Mouse (Mus musculus) heart, adult 2 months (tissue): ENCODE measurements around the gene Zbtb2. TPM values are rescaled to one million over a fixed set of nuclear protein-coding genes. Genes with fewer than 3 reads are reported as not detected.
"Not testable (repeated sequence)": the region's sequence is repeated elsewhere in the genome, so short reads cannot be mapped to it uniquely, and the experiment has no call there.

Source experiments
- DNase-seq, 2 experiments: peaks; one replicate each; pipeline ENCODE4 v3.0.0; 2021
- H3K27ac ChIP-seq: fragments of 200-600 bp; 2 replicates; pipeline ENCODE4 v1.8.1; 2022
- H3K27me3 ChIP-seq: fragments of 200-500 bp; 2 replicates; pipeline ENCODE4 v1.6.1; 2012; ENCODE audit warnings: mild to moderate bottlenecking, low read length, inconsistent platforms, mixed read lengths; ENCODE audit not compliant: control insufficient read depth, insufficient read depth
- H3K36me3 ChIP-seq: fragments of 200-500 bp; 2 replicates; pipeline ENCODE4 v1.6.1; 2012; ENCODE audit warnings: low read length, inconsistent platforms; ENCODE audit not compliant: control insufficient read depth, insufficient read depth
- H3K4me1 ChIP-seq: fragments of 200-500 bp; 2 replicates; pipeline ENCODE4 v1.6.1; 2011; ENCODE audit warnings: low read length; ENCODE audit not compliant: control insufficient read depth, insufficient read depth
- H3K4me3 ChIP-seq: fragments of 200-600 bp; 2 replicates; pipeline ENCODE4 v1.8.1; 2022
- H3K79me2 ChIP-seq: fragments of 200-500 bp; replicated peaks from 2 replicates; pipeline ENCODE4 v1.6.1; 2012; ENCODE audit warnings: mild to moderate bottlenecking, inconsistent platforms, low read length, moderate library complexity, mixed read lengths; ENCODE audit not compliant: control insufficient read depth, insufficient read depth
- H3K9ac ChIP-seq: fragments of 200-500 bp; 2 replicates; pipeline ENCODE4 v1.6.1; 2012; ENCODE audit warnings: low read depth, mild to moderate bottlenecking, control low read depth, inconsistent platforms, low read length, mixed read lengths
- CTCF ChIP-seq: fragments of 200-600 bp; IDR thresholded peaks from 2 replicates; pipeline ENCODE4 v1.8.1; 2022; ENCODE audit warnings: antibody characterized with exemption, mild to moderate bottlenecking, moderate library complexity
- EP300 ChIP-seq: fragments of 200-500 bp; IDR thresholded peaks from 2 replicates; pipeline ENCODE4 v1.6.1; 2011; ENCODE audit warnings: low read depth, low read length, control low read depth; ENCODE audit not compliant: insufficient read depth
- POLR2A ChIP-seq: fragments of 200-500 bp; IDR thresholded peaks from 2 replicates; pipeline ENCODE4 v1.6.1; 2011; ENCODE audit warnings: mild to moderate bottlenecking, low read depth, low read length, control low read depth; ENCODE audit not compliant: insufficient read depth
- WGBS: fragments of 180-500 bp; shearing (Covaris S2); methylation state at CpG from one replicate; pipeline ENCODE4 v1.1.7; 2018; 5-methylcytosine and 5-hydroxymethylcytosine counted together
- intact Hi-C: fragments of 180-260 bp; cut with DNase I; formaldehyde crosslinking; loops from one replicate; pipeline ENCODE4 v1.15.1; 2025
- long read RNA-seq: library from polyadenylated mRNA; stranded (forward); transcript quantifications from one replicate; pipeline ENCODE4 v2.0.0, GENCODE M21; 2021
- polyA plus RNA-seq: library from polyadenylated mRNA; depleted of rRNA; stranded (reverse); fragments of >200 nt; gene quantifications from 2 replicates; pipeline ENCODE4 v1.2.3, GENCODE M21; 2012; rRNA removed
- total RNA-seq, 2 experiments: library from RNA; stranded (reverse); gene quantifications; 2 replicates each; pipeline ENCODE4 v1.2.3; 2021

Gene Zbtb2
- 1 to 10 TPM; 4.9 to 6.1 TPM for total RNA-seq
- polyA plus RNA-seq, result 3.5 and 5.9 TPM in 2 replicates
- long read RNA-seq, full-length matches to known transcripts, result 5 of 5 reads
- long read RNA-seq, partial matches to known transcripts, result 0 of 5 reads
- long read RNA-seq, other reads (novel, unspliced or antisense), result 0 of 5 reads

- under 1% methylated on average over 67 of the region's 87 CpGs for WGBS
- TF ChIP-seq EP300 (no peak), CTCF (no peak), POLR2A (no peak)
- Histone ChIP-seq H3K36me3 (peaks cover 16% of the 10 kb centered on the region), H3K27me3 (no peaks in the 10 kb centered on the region), H3K9ac (peak within 1 kb of the TSS; percentile 91), H3K27ac (peak within 1 kb of the TSS; percentile 100), H3K4me1 (peaks cover 24% of the 10 kb centered on the region), H3K79me2 (peaks cover 8% of the 10 kb centered on the region), H3K4me3 (peak within 1 kb of the TSS; percentile 75)
- intact Hi-C loops, result loop anchor here (1.0 kb wide), 1 partner anchor 44 kb away; the partner anchor contains the start of genes Armt1 and Rmnd1
- DNase-seq, result peak; percentile 73 to 79
Observed at GRCm38 (mm10) chr10:4387701-4388383, at the start of gene Zbtb2. Gene Zbtb2 (minus strand): TSS chr10:4388108.

- Histone ChIP-seq H3K9ac (no peak overlapping the region), H3K79me2 (no peaks in the 10 kb centered on the region), H3K36me3 (peaks cover 3% of the 10 kb centered on the region), H3K4me3 (no peak overlapping the region), H3K27me3 (no peaks in the 10 kb centered on the region), H3K27ac (no peak overlapping the region), H3K4me1 (peaks cover 2% of the 10 kb centered on the region; the same call in 1 of the 2 replicates)
- no peak for DNase-seq
- WGBS, result 77% methylated on average over 3 of the region's 3 CpGs
- TF ChIP-seq POLR2A (no peak), EP300 (no peak), CTCF (no peak)
- intact Hi-C loops, result no loop called here
Observed at GRCm38 (mm10) chr10:4435416-4435815, 47.5 kb upstream of the Zbtb2 start.

- not testable (repeated sequence) for H3K9ac ChIP-seq
Observed at GRCm38 (mm10) chr10:4433871-4434270, 46.0 kb upstream of the Zbtb2 start.

GRCm38 (mm10) chr10:4432996-4433755 lies 45.3 kb upstream of the Zbtb2 start:
- TF ChIP-seq POLR2A, result no peak
- peak; percentile 53 for TF ChIP-seq CTCF
- no peak for TF ChIP-seq EP300
- intact Hi-C loops, result loop anchor here (1.0 to 5.0 kb wide), 3 partner anchors 46 to 1164 kb away; no protein-coding TSS in a partner anchor

More at GRCm38 (mm10) chr10:4433871-4434270, 46.0 kb upstream of the Zbtb2 start:
- H3K36me3 ChIP-seq, H3K27ac ChIP-seq, H3K4me1 ChIP-seq, H3K79me2 ChIP-seq, DNase-seq, H3K27me3 ChIP-seq, H3K4me3 ChIP-seq: not testable (repeated sequence)
- intact Hi-C loops, result loop anchor here (5.0 kb wide), 2 partner anchors 102 to 1163 kb away; no protein-coding TSS in a partner anchor
- WGBS, result 76% methylated on average over 2 of the region's 2 CpGs

GRCm38 (mm10) chr10:4432123-4432931 lies 44.4 kb upstream of the Zbtb2 start, which contains the start of the genes Rmnd1 and Armt1:
Gene Rmnd1 (minus strand): TSS chr10:4432388.
Gene Armt1 (plus strand): TSS chr10:4432467.
- no peaks in the 10 kb centered on the region for H3K79me2 ChIP-seq
- peak within 1 kb of the TSS; percentile 81 for H3K27ac ChIP-seq
- peaks cover 3% of the 10 kb centered on the region; the same call in 1 of the 2 replicates for H3K36me3 ChIP-seq
- TF ChIP-seq EP300, result no peak; the same call in 1 of the 2 replicates
- TF ChIP-seq CTCF, result no peak
- peak; percentile 81 for TF ChIP-seq POLR2A
- WGBS, result under 1% methylated on average over 75 of the region's 75 CpGs
- H3K4me3 ChIP-seq, result peak within 1 kb of the TSS; percentile 78
- peaks cover 2% of the 10 kb centered on the region; the same call in 1 of the 2 replicates for H3K4me1 ChIP-seq
- intact Hi-C loops, result loop anchor here (1.0 to 5.0 kb wide), 3 partner anchors 45 to 1165 kb away; no protein-coding TSS in a partner anchor
- no peaks in the 10 kb centered on the region for H3K27me3 ChIP-seq
- peak; percentile 97 to 98 for DNase-seq
- H3K9ac ChIP-seq, result peak within 1 kb of the TSS; percentile 76

More at GRCm38 (mm10) chr10:4432996-4433755, 45.3 kb upstream of the Zbtb2 start:
- no peak for DNase-seq
- WGBS, result 15% methylated on average over 19 of the region's 19 CpGs
- H3K27me3 ChIP-seq, result no peaks in the 10 kb centered on the region
- peaks cover 2% of the 10 kb centered on the region; the same call in 1 of the 2 replicates for H3K4me1 ChIP-seq
- no peaks in the 10 kb centered on the region for H3K79me2 ChIP-seq
- H3K9ac ChIP-seq, result peak overlapping the region; percentile 76
- H3K36me3 ChIP-seq, result peaks cover 3% of the 10 kb centered on the region; the same call in 1 of the 2 replicates
- H3K4me3 ChIP-seq, result peak overlapping the region; percentile 78
- H3K27ac ChIP-seq, result peak overlapping the region; percentile 78
